Mouse (Mus musculus) regulatory T cell (primary cell): Measurements from ENCODE around the gene Setdb1.

Experiments
- in situ Hi-C: fragments of 300-600 bp; cut with MboI, MseI; formaldehyde crosslinking; loops from one replicate; pipeline ENCODE4 v1.15.1; 2025; ENCODE audit warnings: high pct_unique_total_duplicates

Gene Setdb1

DNA sequence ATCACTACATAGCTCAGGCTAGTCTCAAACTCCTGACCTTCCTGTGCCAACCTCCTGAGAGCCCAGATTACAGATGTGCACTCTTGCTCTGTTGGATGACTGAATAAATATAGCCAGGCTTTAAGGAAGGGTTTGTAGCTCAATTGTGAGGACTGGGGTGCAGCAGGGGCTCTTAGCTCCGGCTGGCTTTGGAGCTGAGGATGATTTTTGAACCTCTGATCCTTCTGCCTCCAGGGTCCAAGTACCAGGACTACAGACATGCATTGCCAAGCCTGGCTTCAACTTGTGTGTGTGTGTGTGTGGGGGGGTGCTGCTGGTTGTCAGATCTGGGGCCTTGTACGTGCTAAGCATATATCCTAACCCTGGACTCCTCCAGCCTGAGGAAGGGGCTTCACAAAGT, 64.1 kb downstream of the Setdb1 start:
- in situ Hi-C loops = no loop called here

DNA sequence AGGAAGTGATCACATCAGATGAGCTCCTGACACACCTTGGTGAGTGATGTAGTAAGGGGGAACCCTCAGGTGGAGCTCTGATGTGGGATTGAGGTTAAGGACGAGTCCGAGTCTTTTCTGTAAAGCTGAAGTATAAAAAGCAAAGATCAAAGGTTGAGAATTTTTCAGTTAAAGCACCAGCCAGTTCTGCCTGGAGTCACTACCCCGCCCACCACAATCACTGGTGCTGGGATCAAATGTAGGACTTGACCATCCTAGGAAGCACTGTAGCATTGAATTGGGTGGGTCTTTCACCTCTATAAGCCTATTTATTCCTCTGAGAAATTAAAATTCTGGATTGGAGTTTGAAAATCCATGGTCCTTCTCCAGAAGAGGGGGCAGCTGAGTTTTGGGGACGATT, 66.0 kb downstream of the Setdb1 start:
- in situ Hi-C loops = no loop called here

DNA sequence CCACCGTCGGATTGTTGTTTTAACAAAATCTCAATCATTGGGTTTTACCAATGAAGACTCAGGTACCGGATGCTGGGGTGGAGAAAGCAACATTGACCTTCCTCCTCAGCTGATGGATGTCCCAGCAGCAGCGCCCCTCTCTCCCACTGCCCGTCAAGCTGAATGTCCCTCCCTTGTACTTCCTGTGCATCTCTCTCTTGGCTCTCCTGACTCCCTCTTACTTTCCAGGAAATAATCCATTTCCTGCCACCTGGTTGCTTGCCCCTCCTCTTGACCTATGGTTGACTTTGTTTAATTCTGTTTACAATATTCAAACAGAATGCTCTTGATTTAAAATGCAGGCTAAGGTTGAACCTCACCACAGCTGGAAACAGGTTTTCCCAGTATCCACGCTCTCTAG, 66.8 kb downstream of the Setdb1 start:
- in situ Hi-C loops = no loop called here

DNA sequence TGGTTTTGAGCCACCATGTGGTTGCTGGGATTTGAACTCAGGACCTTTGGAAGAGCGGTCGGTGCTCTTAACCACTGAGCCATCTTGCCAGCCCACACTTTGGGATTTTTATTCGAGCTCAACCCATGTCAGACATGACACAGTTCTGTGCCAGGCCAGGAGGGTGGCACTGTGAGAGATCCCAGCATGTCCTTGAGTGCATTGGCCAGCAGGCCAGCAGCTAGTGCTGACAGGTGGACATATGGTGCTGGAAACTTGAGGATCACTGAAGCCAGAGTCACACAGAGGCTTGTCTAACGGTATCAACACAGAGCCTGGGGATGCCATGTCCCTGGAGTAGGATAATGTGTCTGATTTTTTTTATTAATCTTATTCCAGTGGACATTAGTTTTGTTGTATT, 67.6 kb downstream of the Setdb1 start:
- in situ Hi-C loops = no loop called here

DNA sequence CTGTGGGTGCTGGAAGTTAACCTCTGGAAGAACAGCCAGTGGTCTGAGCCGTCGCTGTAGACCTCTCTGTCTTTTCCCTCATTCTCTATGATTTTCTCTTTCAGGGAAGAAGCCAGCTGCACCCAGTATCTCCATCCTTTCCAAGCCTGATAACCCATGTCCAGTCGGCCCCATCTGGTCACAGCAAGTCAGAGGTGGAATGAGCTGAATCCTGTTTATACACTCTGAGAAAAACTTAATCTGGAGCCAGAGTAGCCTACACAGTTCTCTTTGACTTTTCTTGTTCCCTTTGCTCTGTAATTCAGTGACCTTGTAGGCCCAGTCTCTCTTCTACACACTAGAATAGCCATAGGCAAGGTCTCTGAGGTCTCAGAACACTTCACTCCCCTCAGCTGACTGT, 69.5 kb downstream of the Setdb1 start:
- in situ Hi-C loops = no loop called here

DNA sequence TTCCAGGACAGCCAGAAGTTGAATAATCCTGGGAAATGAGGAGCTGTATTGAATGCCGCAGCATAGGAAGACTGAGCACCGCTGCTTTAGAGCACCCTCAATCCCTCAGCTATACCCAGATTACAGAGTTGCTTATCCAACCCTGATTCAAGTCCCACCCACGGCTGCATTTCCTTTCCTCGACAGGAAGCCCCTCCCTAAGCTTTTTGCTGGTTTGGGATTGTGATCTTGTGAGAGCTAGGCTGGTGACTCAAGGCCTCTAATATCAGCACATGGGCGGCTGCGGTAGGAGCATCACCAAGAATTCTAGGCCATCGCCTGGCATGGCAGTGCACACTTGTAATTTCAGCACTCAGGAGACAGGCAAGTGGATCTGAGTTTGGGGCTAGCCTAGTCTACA, 70.5 kb downstream of the Setdb1 start:
- in situ Hi-C loops = no loop called here

DNA sequence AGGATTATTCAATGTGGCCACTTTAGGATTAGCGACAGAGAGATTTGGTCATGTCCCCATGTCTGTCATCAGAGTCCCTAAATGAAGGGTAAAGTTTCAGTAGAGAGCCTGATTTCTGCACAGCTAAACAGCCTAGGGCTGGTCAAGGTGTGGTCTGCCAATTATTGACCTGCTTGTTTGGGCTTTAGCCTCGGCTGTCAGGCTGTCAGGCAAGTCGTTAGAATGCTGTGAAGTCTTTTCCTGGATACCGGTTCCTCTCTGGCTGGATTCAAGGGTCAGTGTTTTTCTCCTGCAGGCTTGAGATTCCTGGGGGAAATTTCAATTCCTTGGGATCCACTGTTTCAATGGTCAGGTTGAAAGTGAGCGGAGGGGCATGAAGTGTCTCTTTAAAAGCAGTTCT, 71.0 kb downstream of the Setdb1 start:
- in situ Hi-C loops = no loop called here

DNA sequence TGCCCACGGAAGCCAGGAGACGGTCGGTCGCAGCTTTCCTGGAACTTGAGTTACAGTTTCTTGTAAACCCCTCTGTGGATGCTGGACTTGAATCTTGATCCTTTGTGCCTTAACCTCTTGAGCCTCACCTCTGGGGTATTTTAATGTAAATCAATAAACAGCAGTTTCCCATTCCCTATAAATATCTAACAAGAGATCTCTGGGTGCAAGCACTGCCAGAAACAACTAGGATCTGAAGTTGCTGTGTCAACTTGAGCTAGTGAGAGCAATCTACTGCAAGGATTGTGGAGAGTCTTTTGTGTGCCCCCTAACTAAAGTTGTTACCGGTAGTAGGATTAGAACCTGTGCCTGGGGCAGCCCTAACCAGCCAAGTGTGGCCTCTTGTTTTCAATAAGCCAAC, 71.6 kb downstream of the Setdb1 start:
- in situ Hi-C loops = no loop called here

DNA sequence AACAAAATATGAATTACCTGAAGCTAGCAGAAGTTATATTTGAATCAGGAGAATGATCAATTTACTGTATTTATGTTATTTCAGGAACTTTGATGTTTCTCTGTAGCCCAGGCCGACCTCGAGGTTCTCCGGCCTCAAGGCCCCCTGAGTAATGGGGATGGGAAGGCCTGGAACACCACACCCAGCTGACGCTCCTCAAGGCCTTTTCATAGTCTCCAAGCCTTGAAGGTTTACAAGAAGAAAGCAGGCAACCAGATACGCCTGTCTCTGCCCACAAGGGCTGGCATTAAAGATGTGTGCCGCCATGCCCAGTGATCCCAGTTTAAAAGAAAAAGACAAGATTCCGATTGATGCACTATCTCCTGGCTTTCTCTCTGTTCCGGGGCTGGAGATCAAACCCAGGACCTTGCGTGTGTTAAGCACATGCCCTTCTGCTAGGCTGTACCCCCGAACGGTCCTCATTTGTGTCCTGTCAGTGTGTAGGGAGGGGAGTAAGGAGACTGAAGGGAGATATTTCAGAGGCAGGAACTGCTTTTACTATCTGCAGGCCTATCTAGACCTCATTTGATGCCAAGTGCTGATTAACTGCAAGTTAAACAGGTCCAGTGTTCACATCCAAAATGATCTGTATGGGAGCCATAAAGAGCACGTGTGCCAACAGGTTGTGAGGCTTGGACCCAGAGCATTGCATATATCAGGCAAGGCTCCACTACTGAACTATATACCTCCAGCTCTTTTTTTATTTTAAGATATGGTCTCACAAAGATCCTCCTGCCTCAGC, 72.3 kb downstream of the Setdb1 start:
- in situ Hi-C loops = no loop called here

DNA sequence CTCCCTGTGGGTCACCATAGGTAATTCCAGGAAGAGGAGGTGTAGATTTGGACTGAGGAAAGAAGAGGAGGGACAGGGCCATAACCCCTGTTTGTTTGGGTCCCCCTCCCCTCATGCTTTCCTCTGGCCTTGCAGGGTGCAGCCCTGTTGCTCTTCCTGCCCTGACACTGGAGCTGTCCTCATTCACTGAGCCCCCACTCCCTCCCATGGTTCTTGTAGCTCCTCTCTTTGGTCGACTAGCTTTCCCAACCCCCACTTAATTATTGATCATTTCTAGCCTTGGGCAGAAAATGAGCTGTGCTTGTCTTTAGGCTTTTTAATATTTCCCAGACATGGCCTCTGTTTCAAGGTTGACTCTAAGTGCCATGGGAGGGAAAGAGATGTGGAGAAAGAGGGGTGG, 72.9 kb downstream of the Setdb1 start:
- in situ Hi-C loops = no loop called here

DNA sequence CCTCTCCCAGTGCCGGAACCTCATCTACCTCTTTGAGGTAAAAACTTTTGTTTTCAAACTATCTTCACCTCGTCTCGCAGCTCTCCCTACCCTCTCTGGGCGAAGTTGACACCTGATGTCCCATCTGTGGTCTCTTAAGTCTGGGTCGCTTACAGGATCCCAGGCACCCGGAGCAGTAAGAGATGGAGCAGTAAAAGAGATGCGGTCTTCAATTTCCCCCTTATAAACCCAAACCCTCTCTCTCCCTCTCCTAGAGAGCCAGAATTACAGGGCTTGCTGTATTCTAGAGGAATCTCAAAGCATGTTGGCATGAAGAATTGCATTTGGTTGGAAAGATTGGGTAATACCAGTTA, 73.4 kb downstream of the Setdb1 start:
- in situ Hi-C loops = no loop called here

DNA sequence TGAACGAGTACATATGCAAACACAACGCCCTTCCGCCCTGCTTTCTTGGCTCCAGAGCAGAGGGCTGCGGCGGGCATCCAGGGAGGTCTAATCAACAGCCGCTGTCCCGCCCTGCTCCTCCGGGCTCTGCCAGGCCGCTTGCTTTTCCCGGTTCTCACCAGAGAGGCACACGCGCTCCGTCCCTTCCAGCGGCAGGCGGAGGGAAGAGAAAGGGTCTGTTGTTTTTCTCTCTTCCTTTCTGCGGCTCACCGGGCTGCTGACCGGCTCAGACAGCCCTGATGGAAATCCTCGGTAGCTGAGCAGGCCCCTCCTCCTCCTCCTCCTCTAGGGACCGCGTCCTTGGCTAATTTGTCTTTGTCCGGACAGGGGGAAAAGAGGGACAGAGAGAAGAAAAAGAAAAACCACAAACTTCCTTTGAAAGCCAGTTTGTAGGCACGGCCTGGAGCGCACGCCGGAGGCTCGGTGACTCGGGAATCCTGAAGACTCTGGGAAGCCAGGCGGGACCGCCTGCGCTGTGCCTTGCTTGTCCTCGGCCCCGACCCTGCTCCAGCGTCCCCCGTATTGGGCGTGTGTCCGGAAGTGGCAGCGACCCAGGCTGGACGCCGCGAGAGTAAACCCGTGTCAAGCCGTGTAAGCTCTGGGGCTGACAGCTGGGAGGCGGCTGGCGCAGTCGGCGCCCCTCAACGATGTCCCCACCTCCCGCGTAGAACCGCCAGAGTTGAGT, 74.0 kb downstream of the Setdb1 start:
- in situ Hi-C loops = no loop called here

DNA sequence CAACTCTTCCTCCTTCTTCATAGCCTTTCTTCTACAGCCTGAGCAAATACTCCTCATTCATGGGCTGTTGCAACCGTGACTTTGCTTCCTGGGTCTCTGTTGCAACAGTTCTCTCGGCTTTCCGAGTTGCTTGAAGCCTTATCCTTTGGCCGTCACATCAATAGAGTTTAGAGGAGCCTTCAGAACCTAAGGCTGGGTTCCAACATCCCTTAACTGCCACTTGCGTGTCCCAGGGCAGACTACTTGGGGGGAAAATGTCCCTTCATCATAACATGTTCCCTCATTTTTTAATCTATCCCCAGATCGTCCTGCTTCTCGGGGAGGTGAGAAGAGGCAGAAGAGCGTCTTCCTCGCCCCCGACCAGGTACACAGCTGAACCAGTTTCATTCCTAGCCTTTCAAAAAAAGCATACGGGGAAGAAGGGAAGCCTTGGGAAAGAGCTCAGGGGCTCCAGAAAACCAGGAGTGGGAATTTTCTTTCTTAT, 74.6 kb downstream of the Setdb1 start:
- in situ Hi-C loops = no loop called here

DNA sequence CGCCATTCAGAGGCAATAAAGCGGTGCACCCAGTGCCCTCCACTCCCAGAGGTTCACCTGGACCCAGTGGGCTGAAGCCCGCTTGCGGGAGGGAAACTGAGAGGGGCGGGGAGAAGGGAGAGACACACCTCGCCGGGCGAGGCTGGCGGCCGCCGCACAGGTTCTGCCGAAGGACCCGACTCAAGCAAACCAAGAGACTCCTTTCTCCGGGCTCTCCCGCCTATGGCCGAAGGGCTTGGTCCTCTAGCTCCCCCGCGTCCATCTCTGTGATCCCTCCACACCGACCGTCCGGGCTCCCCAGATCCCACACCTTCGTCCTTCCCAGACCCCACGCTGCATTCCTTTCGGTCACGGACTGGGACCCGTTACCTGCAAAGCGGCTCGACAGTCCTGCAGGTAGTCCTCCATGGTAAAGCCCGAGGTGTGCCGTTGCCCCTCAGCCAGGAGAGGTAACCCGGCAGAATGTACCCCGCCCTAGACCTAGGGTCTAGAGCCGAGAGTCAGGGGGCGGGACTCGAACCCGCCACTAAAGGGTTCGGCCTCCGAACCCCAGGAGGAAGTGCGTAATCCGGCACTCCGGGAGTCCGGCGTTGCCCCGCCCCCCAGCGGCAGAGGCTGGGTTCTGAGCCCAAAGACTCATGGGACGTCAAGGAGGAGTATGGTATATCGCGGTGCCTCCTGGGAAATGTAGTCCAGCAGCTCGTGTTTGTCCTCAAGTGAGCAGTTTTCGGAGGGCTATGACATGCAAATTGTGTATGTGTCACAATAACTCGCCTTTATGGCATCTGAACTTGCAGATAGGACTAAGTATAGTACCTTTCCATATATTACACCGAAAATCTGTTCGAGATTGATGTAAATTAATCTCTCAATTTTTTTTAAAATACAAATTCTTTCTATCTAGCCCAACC, 75.5 kb downstream of the Setdb1 start, which contains the start of the genes Mindy1 and Prune1:
Mindy1 (plus strand) TSS at position 130 of the 911 bp plus-strand sequence.
Prune1 (minus strand) TSS at position 861 of the 911 bp plus-strand sequence.
- in situ Hi-C loops = no loop called here

DNA sequence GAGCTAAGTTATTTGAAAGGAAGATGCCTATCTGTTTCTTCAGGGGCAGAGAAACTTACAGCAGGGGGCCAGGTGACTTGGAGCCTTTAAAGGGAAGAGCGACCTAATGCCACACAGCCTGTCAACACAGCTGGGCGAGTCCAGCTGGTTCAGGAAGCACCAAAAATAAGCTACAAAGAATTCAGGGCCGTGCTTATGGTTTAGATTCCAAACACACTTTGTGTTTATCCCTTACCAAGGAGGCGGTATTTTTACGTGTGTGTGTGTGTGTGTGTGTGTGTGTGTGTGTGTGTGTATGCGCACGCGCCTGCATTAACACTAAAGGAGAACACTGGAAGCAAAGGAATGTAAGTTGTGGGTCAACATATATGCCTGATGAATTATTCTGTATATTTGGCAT, 76.3 kb downstream of the Setdb1 start:
- in situ Hi-C loops = no loop called here

DNA sequence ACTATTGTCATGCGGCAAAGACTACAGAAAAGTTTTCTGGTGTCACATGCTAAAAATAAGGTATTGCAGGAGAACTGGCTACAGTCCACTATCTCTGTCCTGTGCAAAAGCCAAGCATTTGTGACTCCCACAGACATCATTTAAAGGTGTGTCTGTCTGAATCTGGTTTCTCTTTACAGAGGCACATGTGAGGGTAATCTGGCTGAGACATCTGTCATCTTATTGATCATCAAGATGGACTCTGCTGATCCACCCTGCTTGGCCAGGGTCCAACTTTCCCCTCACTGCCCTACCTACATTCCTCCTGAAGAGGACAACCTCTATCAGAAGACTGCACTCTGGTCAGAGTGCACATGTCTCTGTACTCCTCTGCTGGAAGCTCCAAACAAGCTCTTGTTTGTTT, 79.9 kb downstream of the Setdb1 start:
- in situ Hi-C loops = no loop called here

DNA sequence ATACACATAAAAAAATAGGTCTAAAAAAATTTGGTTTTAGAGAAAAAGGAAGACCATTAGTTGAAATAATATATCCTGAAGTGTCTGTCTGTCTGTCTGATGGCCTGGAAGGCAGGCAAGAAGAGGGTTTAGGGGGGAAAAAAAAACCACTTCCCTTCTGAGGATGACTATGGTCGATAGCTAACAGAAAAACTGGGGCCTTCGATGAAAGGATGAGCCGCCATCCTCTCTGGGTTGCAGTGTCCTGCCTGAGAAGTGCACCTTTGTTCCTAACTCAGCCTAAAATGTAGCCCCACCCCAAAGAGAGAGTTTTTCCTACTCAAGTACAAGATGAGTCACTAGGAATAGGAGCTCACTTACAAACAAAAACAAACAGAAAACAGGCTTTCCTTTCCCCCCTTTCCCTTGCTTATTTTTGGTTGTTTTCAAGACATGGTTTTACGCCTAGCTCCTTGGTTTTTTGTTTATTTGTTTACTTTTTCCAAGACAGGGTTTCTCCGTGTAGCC, 80.5 kb downstream of the Setdb1 start:
- in situ Hi-C loops = no loop called here

DNA sequence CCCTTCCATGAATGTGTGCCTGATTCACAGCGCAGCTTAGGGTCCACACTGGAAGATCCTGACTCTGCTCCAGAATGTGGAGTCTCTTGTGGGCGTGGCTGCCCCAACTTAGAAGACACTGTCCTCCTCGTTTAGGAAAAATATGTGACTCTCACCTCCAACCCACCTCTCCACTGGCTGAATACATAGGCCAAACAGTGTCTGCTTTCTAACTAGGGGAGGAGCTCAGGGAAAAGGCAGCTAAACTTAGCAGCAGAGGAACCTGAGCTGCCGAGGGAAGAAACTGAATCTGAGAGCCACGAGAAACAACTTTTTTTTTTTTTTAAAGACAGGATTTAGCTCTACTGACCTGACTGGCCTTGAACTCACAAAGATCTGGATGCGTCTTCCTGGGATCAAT, 81.8 kb downstream of the Setdb1 start:
- in situ Hi-C loops = no loop called here

DNA sequence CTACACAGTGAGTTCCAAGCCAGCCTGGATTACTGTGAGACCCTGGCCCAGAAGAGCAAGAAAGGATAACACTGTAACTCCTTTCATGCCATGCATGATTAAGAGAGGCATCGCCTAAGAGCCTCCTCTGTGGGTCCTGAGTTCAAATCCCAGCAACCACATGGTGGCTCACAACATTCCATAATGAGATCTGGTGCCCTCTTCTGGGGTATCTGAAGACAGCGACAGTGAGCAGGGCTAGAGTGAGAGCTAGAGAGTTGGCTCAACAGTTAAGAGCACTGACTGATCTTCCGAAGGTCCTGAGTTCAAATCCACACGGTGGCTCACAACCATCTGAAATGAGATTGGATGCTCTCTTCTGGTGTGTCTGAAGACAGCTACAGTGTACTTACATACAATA, 82.5 kb downstream of the Setdb1 start:
- in situ Hi-C loops = loop anchor here (25.0 kb wide), 1 partner anchor 1337 kb away; the partner anchor contains the start of gene Gm9117
